In the genomic region with DNA sequence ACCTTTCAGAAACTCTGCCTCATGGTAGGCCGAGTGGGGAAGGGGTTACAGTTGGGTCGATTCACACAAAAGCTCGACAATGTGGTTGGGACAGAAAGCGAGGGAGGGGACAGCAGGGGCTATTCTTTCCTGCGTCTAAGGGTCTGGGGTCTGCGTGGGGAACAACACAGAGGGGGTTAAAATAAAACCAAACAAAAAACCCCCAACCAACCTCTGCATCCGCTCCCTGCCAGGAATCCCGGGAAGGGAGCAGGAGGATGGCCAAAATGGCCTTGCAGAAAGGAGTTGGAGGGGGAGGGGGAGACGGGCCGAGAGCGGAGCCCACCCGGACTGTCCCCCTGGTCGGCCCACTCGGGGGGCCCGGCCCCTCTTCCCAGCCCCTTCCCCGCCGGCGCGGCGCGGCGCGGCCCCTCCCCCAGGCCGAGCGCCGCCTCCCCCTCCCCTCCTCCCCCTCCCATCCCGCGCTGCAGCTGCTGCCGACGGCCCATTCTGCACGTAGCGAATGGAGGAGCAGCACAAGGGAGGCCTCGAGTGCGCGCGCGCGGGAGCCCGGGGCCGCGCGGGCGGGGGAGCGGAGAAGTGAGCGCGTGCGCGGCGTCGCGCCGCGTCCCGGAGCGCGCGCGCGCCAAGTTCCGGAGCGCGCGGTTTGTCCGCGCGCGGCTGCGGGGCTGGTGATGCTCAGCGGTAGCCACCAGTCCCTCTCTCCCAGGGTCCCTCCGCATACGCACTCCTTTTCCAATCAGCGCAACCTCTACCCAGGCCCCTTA, we compare ENCODE assay signal across 8 mouse cellular contexts. TPM values are rescaled to one million over a fixed set of nuclear protein-coding genes. Genes with fewer than 3 reads are reported as not detected.
A peak's percentile ranks its signal among the peaks of the same experiment; 100 is the strongest.
DNase-seq lines count a peak whose midpoint lies in the region.

No protein-coding gene starts in this region.

- peaks cover 10% of the 10 kb centered on the region for H3K36me3 ChIP-seq in megakaryocyte, embryonic 14.5 days (replicated peaks; ENCODE audit: low read length)

- peaks cover 60% of the 10 kb centered on the region for H3K4me1 ChIP-seq in megakaryocyte, embryonic 14.5 days

- DNase-seq in R1 (ENCODE audit: low read depth, low spot score) (peak; percentile 85), adipocyte (ENCODE audit: low spot score) (no peak)
- peak; percentile 94 for DNase-seq in cerebellum, postnatal 14 days
- peak; percentile 74 for DNase-seq in gastrocnemius, adult 18-20 months (ENCODE audit: low spot score)
- peak; percentile 84 for DNase-seq in induced T-regulatory cell, adult 2 months (ENCODE audit: low read depth)
- DNase-seq in left cerebral cortex, postnatal 10 days (ENCODE audit: extremely low spot score in 1 of 2, low spot score in 2 of 2): peak; percentile 86 to 92
- peak; percentile 90 for DNase-seq in right cerebral cortex, postnatal 25 days

- intact Hi-C loops in left cerebral cortex, postnatal 10 days (cut with DNase I): loop anchor here (1.0 to 10.0 kb wide), 2 partner anchors 296 to 428 kb away; a partner anchor contains a TSS

- H3K4me3 ChIP-seq in megakaryocyte, embryonic 14.5 days (replicated peaks): peak overlapping the region; percentile 94

- H3K9me3 ChIP-seq in megakaryocyte, embryonic 14.5 days: no peaks in the 10 kb centered on the region

- peaks cover 13% of the 10 kb centered on the region for H3K27me3 ChIP-seq in megakaryocyte, embryonic 14.5 days (replicated peaks)

RNA-seq across cellular contexts. Expression of a gene that starts 2.9 kb away (rescaled TPM):
- not detected for total RNA-seq in gastrocnemius, adult 18-20 months (2021)
- not detected for total RNA-seq in left cerebral cortex, postnatal 10 days (2021)
- 1.3 TPM in 1 of 2 replicates, not detected in the other for polyA plus RNA-seq in megakaryocyte, embryonic 14.5 days (2012; ENCODE audit: insufficient read depth, low replicate concordance)

RNA-seq across cellular contexts. Expression of a gene that starts 49.8 kb away (rescaled TPM):
- 10 to 100 TPM; 65.0 to 70.8 TPM for total RNA-seq in gastrocnemius, adult 18-20 months (2021)
- 100 to 1,000 TPM; 238 to 244 TPM for total RNA-seq in left cerebral cortex, postnatal 10 days (2021)
- polyA plus RNA-seq in megakaryocyte, embryonic 14.5 days (2012; ENCODE audit: insufficient read depth, low replicate concordance): 22.7 and 26.5 TPM in 2 replicates

RNA-seq across cellular contexts. Expression of a gene that starts 50.4 kb away (rescaled TPM):
- total RNA-seq in gastrocnemius, adult 18-20 months (2021): 100 to 1,000 TPM; 119 to 165 TPM
- total RNA-seq in left cerebral cortex, postnatal 10 days (2021): 10 to 100 TPM; 46.8 to 47.1 TPM
- 106 and 372 TPM in 2 replicates for polyA plus RNA-seq in megakaryocyte, embryonic 14.5 days (2012; ENCODE audit: insufficient read depth, low replicate concordance)
